In genomic region chr4:133841035-133841434, GRCm38 (mm10) we compare ENCODE assay signal across 9 mouse cellular contexts. TPM values are rescaled to one million over a fixed set of nuclear protein-coding genes. Genes with fewer than 3 reads are reported as not detected.
DNase-seq lines count a peak whose midpoint lies in the region; ATAC-seq lines count a peak whose summit lies in the region.
"Had no signal": no experiment of that assay in that cellular context is flagged by ENCODE, and none has a peak within 500 bp of the region (broad histone marks: within the 10 kb centered on the region; RNA-seq: fewer than 3 reads in every experiment).

No protein-coding gene starts in this region.

- no peaks in the 10 kb centered on the region for H3K36me3 ChIP-seq in intestine, embryonic 16.5 days (ENCODE audit: control insufficient read depth, insufficient read depth, low read length)
- H3K36me3 ChIP-seq in hindbrain, embryonic 13.5 days: no peaks in the 10 kb centered on the region

- no peak overlapping the region for H3K4me3 ChIP-seq in intestine, embryonic 16.5 days (ENCODE audit: low read length)
- no peak overlapping the region for H3K4me3 ChIP-seq in hindbrain, embryonic 13.5 days

- no peak overlapping the region for H3K4me2 ChIP-seq in intestine, embryonic 16.5 days (ENCODE audit: low read depth, low read length)
- H3K4me2 ChIP-seq in hindbrain, embryonic 13.5 days: no peak overlapping the region

- peak; percentile 76; the same call in 1 of the 2 replicates for ATAC-seq in frontal cortex, adult (ENCODE audit: low TSS enrichment)
- peak; percentile 77 for ATAC-seq in intestine, embryonic 16.5 days
- ATAC-seq in hindbrain, embryonic 13.5 days (ENCODE audit: low FRiP score): no peak
- ATAC-seq: Patski had no signal

- peaks cover 4% of the 10 kb centered on the region for H3K4me1 ChIP-seq in intestine, embryonic 16.5 days (ENCODE audit: control insufficient read depth, insufficient read depth, low read length)
- no peaks in the 10 kb centered on the region for H3K4me1 ChIP-seq in hindbrain, embryonic 13.5 days (replicated peaks)

- no peaks in the 10 kb centered on the region for H3K9me3 ChIP-seq in intestine, embryonic 16.5 days (ENCODE audit: control insufficient read depth, low read length)
- H3K9me3 ChIP-seq in hindbrain, embryonic 13.5 days: no peaks in the 10 kb centered on the region

- peak overlapping the region; percentile 11; the same call in 1 of the 2 replicates for H3K27ac ChIP-seq in intestine, embryonic 16.5 days (ENCODE audit: low read length)
- H3K27ac ChIP-seq in hindbrain, embryonic 13.5 days: no peak overlapping the region

- H3K27me3 ChIP-seq in intestine, embryonic 16.5 days (replicated peaks; ENCODE audit: control insufficient read depth, insufficient read depth, low read length): no peaks in the 10 kb centered on the region
- no peaks in the 10 kb centered on the region for H3K27me3 ChIP-seq in hindbrain, embryonic 13.5 days
- H3K27me3 ChIP-seq: Patski had no signal

- 25% methylated on average over 9 of the region's 9 CpGs for WGBS in intestine, embryonic 16.5 days
- 56% methylated on average over 9 of the region's 9 CpGs for WGBS in hindbrain, embryonic 13.5 days

- peak overlapping the region; percentile 37; the same call in 1 of the 2 replicates for H3K9ac ChIP-seq in intestine, embryonic 16.5 days (ENCODE audit: low read depth, low read length)
- H3K9ac ChIP-seq in hindbrain, embryonic 13.5 days: no peak overlapping the region

- no peak for DNase-seq in frontal cortex, postnatal 14 days (ENCODE audit: low spot score in 2 of 2)
- peak; percentile 92 for DNase-seq in CD4-positive, CD25-positive, alpha-beta regulatory T cell, adult 2 months (ENCODE audit: low read depth, low spot score)
- DNase-seq in skeletal muscle tissue, adult 2 months (ENCODE audit: low read depth, low spot score): peak; percentile 32
- no peak for DNase-seq in layer of hippocampus, postnatal 10 days (ENCODE audit: low spot score in 2 of 2)
- DNase-seq in layer of hippocampus, postnatal 36 days: no peak

RNA-seq across cellular contexts. Expression of gene Rps6ka1, which starts 46.6 kb away (rescaled TPM):
- polyA plus RNA-seq in intestine, embryonic 16.5 days (2015; fragmentation: Nextera tagmentation; extraction: Ambion mirVana): 148 and 156 TPM in 2 replicates
- total RNA-seq in layer of hippocampus, postnatal 10 days (2021): 10 to 100 TPM; 18.2 TPM
- polyA plus RNA-seq in hindbrain, embryonic 13.5 days (2015; fragmentation: Nextera tagmentation; extraction: Ambion mirVana): 20.9 and 23.6 TPM in 2 replicates
- 10 to 100 TPM in 1 of 2 experiments, 1 to 10 TPM in 1; 9.6 to 11.3 TPM for total RNA-seq in layer of hippocampus, postnatal 36 days (2021)

Comparison
In these comparisons a context has a peak if more than half of its experiments do, and no peak if none do; other contexts are left out.
1. DNase-seq: peak in CD4-positive, CD25-positive, alpha-beta regulatory T cell, adult 2 months (single experiment) and skeletal muscle tissue, adult 2 months (single experiment); none in frontal cortex, postnatal 14 days (0 of 2), layer of hippocampus, postnatal 10 days (0 of 2) and layer of hippocampus, postnatal 36 days (0 of 2).